Mouse (Mus musculus) stomach, postnatal 0 days (tissue): ENCODE results near the gene Magi1. TPM values are rescaled to one million over a fixed set of nuclear protein-coding genes. Genes with fewer than 3 reads are reported as not detected.

Source experiments
- ATAC-seq: fragments of 200-750 bp; cut with Nextera tagmentation; 2 replicates; pipeline ENCODE4 v1.8.0; 2017; ENCODE audit not compliant: low FRiP score, low TSS enrichment
- DNase-seq: peaks from one replicate; pipeline ENCODE4 v3.0.0-alpha.2; 2016; ENCODE audit warnings: low spot score
- H3K27ac ChIP-seq: fragments of 300-500 bp; sonication (generic); replicated peaks from 2 replicates; pipeline ENCODE4 v1.5.1; 2014; ENCODE audit warnings: mild to moderate bottlenecking, control low read depth
- H3K27me3 ChIP-seq: fragments of 300-500 bp; sonication (generic); 2 replicates; pipeline ENCODE4 v1.6.1; 2014; ENCODE audit warnings: low read length; ENCODE audit not compliant: control insufficient read depth, insufficient read depth
- H3K36me3 ChIP-seq: fragments of 300-500 bp; sonication (generic); 2 replicates; pipeline ENCODE4 v1.6.1; 2014; ENCODE audit warnings: low read length, mixed read lengths; ENCODE audit not compliant: control insufficient read depth, insufficient read depth
- H3K4me1 ChIP-seq: fragments of 300-500 bp; sonication (generic); replicated peaks from 2 replicates; pipeline ENCODE4 v1.6.1; 2014; ENCODE audit warnings: antibody characterized with exemption; ENCODE audit not compliant: control insufficient read depth, insufficient read depth
- H3K4me2 ChIP-seq: fragments of 300-500 bp; sonication (generic); replicated peaks from 2 replicates; pipeline ENCODE4 v1.6.1; 2014; ENCODE audit warnings: low read depth, mild to moderate bottlenecking, control low read depth, moderate library complexity
- H3K4me3 ChIP-seq: fragments of 300-500 bp; sonication (generic); 2 replicates; pipeline ENCODE4 v1.5.1; 2014; ENCODE audit warnings: low read depth, low read length, control low read depth
- H3K9ac ChIP-seq: fragments of 300-500 bp; sonication (generic); 2 replicates; pipeline ENCODE4 v1.6.1; 2014; ENCODE audit warnings: mild to moderate bottlenecking, low read length, control low read depth, mixed read lengths
- H3K9me3 ChIP-seq: fragments of 300-500 bp; sonication (generic); 2 replicates; pipeline ENCODE4 v1.6.1; 2016; ENCODE audit warnings: low read length; ENCODE audit not compliant: control insufficient read depth
- CTCF ChIP-seq: IDR thresholded peaks from 2 replicates; pipeline ENCODE4 v1.5.1; 2016; ENCODE audit warnings: antibody characterized with exemption, low read depth, mild to moderate bottlenecking, moderate library complexity
- EP300 ChIP-seq: optimal IDR thresholded peaks from 2 replicates; pipeline ENCODE3; 2016; ENCODE audit warnings: antibody characterized with exemption
- WGBS: fragments of 180-500 bp; shearing (Covaris S2); extraction: QIAGEN DNeasy Blood & Tissue Kit; methylation state at CpG from one replicate; pipeline ENCODE4 v1.1.7; 2014; 5-methylcytosine and 5-hydroxymethylcytosine counted together
- polyA plus RNA-seq: library from polyadenylated mRNA; unstranded; fragments of >200 nt; fragmentation: Nextera tagmentation; extraction: Ambion mirVana; gene quantifications from 2 replicates; pipeline ENCODE4 v1.2.1, GENCODE M21; 2015

The Magi1 gene
- polyA plus RNA-seq, 1 experiment from 2014 or later, result 4.4 TPM

DNA sequence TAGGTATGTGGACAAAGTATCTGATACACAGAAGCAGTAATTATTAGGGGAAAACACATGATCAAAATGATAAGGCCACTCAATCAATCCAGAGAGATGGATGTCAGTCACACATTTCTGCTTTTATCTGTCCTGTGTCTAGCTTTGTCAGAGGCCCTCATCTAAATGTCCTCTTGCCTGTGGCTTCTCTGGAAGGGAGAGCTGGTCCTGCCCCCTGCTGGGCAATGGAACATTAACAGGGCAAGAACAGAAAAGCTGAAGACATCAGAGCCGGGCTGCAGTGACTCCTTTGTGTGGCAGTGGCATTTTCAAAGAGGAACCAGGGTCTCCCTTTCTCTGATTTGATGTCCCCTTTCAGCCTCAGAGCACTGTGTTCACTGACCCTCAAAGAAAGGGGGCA is 229.8 kb downstream of the Magi1 start:
- 33% methylated on average over 1 of the region's 1 CpGs for WGBS
- H3K27me3 ChIP-seq, result no peaks in the 10 kb centered on the region
- H3K4me2 ChIP-seq, result no peak overlapping the region
- no peaks in the 10 kb centered on the region for H3K4me1 ChIP-seq
- no peak for TF ChIP-seq EP300
- TF ChIP-seq CTCF, result peak; percentile 75
- H3K9ac ChIP-seq, result no peak overlapping the region
- ATAC-seq (no peak), DNase-seq (peak; percentile 37)
- no peaks in the 10 kb centered on the region for H3K9me3 ChIP-seq
- no peaks in the 10 kb centered on the region for H3K36me3 ChIP-seq
- no peak overlapping the region for H3K27ac ChIP-seq
- H3K4me3 ChIP-seq, result no peak overlapping the region

DNA sequence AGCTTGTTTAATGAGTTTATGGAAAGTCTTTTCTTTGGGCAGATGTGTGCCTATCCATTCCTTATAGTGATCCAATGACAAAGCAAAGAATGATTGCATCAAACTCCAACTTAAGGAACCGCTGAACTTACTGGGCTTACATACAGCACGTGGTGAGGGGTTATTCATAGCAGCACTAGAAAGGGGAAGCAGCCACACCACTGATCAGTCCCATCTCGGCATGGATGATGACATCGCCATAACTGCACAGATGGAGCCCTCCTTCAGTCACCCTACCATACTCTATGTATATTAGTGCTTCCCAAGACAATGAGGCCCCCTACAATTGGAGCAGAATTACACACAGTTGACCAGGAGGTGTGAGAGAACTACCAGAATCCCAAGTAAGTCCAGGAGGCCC is 238.5 kb downstream of the Magi1 start:
- DNase-seq (no peak), ATAC-seq (no peak)
- H3K4me1 ChIP-seq, result no peaks in the 10 kb centered on the region
- H3K4me3 ChIP-seq, result no peak overlapping the region
- no peak overlapping the region for H3K27ac ChIP-seq
- 89% methylated on average over 4 of the region's 4 CpGs for WGBS
- no peak for TF ChIP-seq CTCF
- TF ChIP-seq EP300, result no peak
- no peaks in the 10 kb centered on the region for H3K27me3 ChIP-seq
- H3K4me2 ChIP-seq, result no peak overlapping the region
- no peak overlapping the region for H3K9ac ChIP-seq
- H3K36me3 ChIP-seq, result no peaks in the 10 kb centered on the region
- H3K9me3 ChIP-seq, result no peaks in the 10 kb centered on the region

DNA sequence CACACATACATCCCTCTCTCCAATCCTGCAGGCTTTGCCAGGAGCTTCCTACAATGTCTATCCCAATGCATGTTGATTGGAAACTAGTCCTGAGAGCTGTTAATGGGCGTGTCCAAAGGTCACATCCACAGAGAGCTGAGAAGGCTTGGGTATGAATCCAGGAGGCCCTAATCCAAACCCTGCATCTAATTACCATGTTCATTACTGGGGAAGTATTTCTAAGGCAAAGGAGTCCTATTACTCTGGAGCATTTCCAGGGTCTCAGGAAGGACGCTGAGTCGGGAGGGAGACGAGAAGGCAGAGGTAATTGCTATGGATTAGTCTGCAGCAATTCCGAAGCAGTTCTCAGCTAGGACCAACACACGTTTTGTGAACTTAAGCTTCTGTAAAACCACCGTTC is 240.3 kb downstream of the Magi1 start:
- TF ChIP-seq CTCF (no peak), EP300 (no peak)
- ATAC-seq (no peak), DNase-seq (no peak)
- H3K27me3 ChIP-seq, result no peaks in the 10 kb centered on the region
- 74% methylated on average over 7 of the region's 7 CpGs for WGBS
- no peak overlapping the region for H3K4me3 ChIP-seq
- no peak overlapping the region for H3K4me2 ChIP-seq
- H3K9ac ChIP-seq, result no peak overlapping the region
- no peaks in the 10 kb centered on the region for H3K4me1 ChIP-seq
- H3K36me3 ChIP-seq, result no peaks in the 10 kb centered on the region
- H3K9me3 ChIP-seq, result no peaks in the 10 kb centered on the region
- H3K27ac ChIP-seq, result no peak overlapping the region

- TF ChIP-seq CTCF (peak; percentile 79), EP300 (no peak)
- no peak overlapping the region for H3K4me3 ChIP-seq
- WGBS, result 46% methylated on average over 2 of the region's 2 CpGs
- no peak overlapping the region for H3K4me2 ChIP-seq
- no peak overlapping the region for H3K27ac ChIP-seq
- H3K4me1 ChIP-seq, result no peaks in the 10 kb centered on the region
- ATAC-seq (no peak), DNase-seq (no peak)
- H3K9ac ChIP-seq, result no peak overlapping the region
- H3K9me3 ChIP-seq, result no peaks in the 10 kb centered on the region
- no peaks in the 10 kb centered on the region for H3K36me3 ChIP-seq
- H3K27me3 ChIP-seq, result no peaks in the 10 kb centered on the region
These were observed 243.6 kb downstream of the Magi1 start for GRCm38 (mm10) chr6:94040093-94040492.

DNA sequence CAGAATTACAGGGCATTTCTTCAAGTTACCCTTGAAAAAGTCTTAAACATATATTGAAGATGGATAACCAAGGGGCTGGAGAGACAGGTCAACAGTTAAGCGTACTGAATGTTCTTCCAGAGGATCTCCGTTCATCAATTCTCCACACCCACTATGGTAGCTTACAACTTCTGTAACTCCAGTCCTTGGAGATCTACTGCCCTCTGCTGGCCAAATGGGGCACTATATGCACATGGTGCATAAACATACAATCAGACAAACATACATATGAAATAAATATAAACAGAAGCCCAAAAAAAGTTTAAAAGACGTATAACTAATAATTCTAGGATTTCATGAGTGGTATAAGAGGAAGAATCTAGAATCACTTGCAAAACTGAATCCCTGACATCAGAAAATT is 244.8 kb downstream of the Magi1 start:
- no peaks in the 10 kb centered on the region for H3K36me3 ChIP-seq
- no peak overlapping the region for H3K27ac ChIP-seq
- DNase-seq, result no peak
- TF ChIP-seq EP300 (no peak), CTCF (peak; percentile 61)
- no peaks in the 10 kb centered on the region for H3K9me3 ChIP-seq
- no peak overlapping the region for H3K9ac ChIP-seq
- H3K4me1 ChIP-seq, result no peaks in the 10 kb centered on the region
- 93% methylated on average over 3 of the region's 3 CpGs for WGBS
- ATAC-seq, result no peak
- no peak overlapping the region for H3K4me3 ChIP-seq
- no peak overlapping the region for H3K4me2 ChIP-seq
- no peaks in the 10 kb centered on the region for H3K27me3 ChIP-seq

GRCm38 (mm10) chr6:94036554-94036953 is 247.2 kb downstream of the Magi1 start:
- H3K27ac ChIP-seq, result no peak overlapping the region
- no peaks in the 10 kb centered on the region for H3K27me3 ChIP-seq
- H3K4me3 ChIP-seq, result no peak overlapping the region
- 42% methylated on average over 7 of the region's 7 CpGs for WGBS
- no peak for DNase-seq
- no peak for ATAC-seq
- H3K4me2 ChIP-seq, result no peak overlapping the region
- no peaks in the 10 kb centered on the region for H3K9me3 ChIP-seq
- no peaks in the 10 kb centered on the region for H3K4me1 ChIP-seq
- H3K36me3 ChIP-seq, result no peaks in the 10 kb centered on the region
- no peak for TF ChIP-seq CTCF
- no peak for TF ChIP-seq EP300
- H3K9ac ChIP-seq, result no peak overlapping the region
